Mouse (Mus musculus): ENCODE results near the gene Gm9945. TPM values are rescaled to one million over a fixed set of nuclear protein-coding genes. Genes with fewer than 3 reads are reported as not detected.
A peak's percentile ranks its signal among the peaks of the same experiment; 100 is the strongest.

Gm9945 gene
- not detected in 2 replicates for polyA plus RNA-seq (2015; fragmentation: Nextera tagmentation; extraction: Ambion mirVana)

DNA sequence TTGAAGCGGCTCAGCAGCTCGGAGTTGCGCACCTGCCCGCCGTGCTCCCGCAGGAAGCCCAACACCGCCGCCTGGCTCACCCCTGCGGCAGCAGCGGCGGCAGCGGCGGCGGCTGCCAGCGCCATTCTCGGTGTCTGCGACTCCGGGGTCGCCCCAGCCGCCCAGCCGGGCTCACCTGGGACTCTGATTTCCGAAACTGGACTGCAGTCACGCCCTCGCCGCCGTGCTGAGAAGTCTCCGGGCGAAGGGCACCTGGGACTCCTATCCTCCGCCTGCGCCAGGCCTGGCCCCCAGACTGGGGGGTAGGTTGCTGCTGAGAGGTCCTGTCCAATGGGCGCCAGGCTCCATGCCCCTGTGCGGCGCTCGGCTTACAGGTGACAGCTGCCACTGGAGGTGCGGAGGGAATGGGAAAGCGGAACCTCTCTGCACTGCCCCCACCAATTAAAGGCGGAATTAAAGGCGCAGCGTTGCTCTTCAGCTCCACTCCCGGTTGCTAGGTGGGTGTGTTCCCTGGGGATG is at the start of gene Gm9945, which contains the start of gene Sowaha:
Gene Gm9945, plus strand, starts transcription at position 384 of the 519 bp plus-strand sequence.
Gene Sowaha, minus strand, starts transcription at position 492 of the 519 bp plus-strand sequence.
- H3K36me3 ChIP-seq, result no peaks in the 10 kb centered on the region
- H3K4me1 ChIP-seq (replicated peaks), result peaks cover 21% of the 10 kb centered on the region
- peak within 1 kb of the TSS; percentile 29 for H3K9ac ChIP-seq
- WGBS, result 3% methylated on average over 40 of the region's 40 CpGs
- H3K4me2 ChIP-seq (replicated peaks), result peak within 1 kb of the TSS; percentile 86
- H3K27me3 ChIP-seq (replicated peaks), result peaks cover 52% of the 10 kb centered on the region
- ATAC-seq, result peak; percentile 82
- peak within 1 kb of the TSS; percentile 43 for H3K4me3 ChIP-seq (replicated peaks)
- no peak within 1 kb of the TSS for H3K27ac ChIP-seq
- no peaks in the 10 kb centered on the region for H3K9me3 ChIP-seq

DNA sequence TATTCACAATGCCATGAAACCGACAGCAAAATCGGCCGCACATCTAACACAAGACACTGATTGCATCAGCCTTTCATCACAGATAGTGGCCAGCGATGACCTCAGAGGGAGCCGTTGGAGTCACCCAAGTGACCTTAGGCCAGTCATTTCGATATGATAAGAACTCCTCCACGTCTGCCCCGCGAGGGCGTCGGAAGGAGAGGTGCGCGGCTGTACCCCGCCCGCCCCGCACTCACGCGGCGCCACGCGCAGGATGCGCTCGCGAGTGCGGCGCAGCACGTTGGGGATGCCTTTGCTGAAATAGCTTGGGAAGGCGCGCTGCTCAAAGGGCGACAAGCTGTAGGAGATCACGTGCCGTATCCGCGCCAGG is 49.7 kb upstream of the Gm9945 start:
- Histone ChIP-seq H3K9me3 (no peaks in the 10 kb centered on the region), H3K4me3 (replicated peaks) (peak overlapping the region; percentile 90), H3K27me3 (replicated peaks) (no peaks in the 10 kb centered on the region), H3K27ac (peak overlapping the region; percentile 85), H3K4me2 (replicated peaks) (peak overlapping the region; percentile 78), H3K4me1 (replicated peaks) (peaks cover 8% of the 10 kb centered on the region; the same call in 1 of the 2 replicates), H3K36me3 (peaks cover 9% of the 10 kb centered on the region; the same call in 1 of the 2 replicates), H3K9ac (peak overlapping the region; percentile 91)
- ATAC-seq, result no peak
- under 1% methylated on average over 34 of the region's 34 CpGs for WGBS

DNA sequence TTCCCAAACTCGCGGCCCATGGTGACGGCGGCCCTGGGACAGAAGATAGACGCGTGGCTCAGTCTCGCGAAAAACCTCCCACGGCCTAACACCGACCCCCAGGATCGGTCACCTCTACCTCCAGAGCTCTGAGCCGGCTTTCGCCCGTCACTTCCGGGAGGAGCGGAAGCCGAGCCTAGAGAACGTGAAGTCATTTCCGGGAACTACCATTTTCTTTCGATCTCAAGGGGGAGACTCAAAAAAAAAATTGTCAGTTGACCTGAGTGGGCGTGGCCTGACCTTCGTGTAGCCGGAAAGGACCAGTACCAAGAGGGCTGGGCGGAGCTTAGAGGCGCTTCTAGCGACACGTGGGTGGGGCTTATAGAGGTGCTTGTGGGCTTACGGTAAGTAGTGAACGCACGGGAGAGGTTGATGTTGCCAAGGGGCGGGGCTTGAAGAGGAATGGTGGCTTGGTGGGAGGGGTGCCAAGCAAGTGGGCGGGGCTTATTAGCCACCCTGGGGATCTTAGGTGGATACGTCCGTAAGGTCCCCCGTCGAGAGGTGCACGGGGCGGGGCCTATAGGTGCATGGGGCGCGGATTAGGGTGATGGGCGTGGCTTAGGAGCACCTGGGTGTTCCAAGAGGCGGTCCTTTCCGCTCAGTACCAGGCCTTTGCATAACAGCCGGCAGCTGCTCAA is 49.2 kb upstream of the Gm9945 start, which contains the start of the genes Uqcrq and Gdf9:
Gene Uqcrq, minus strand, starts transcription at position 162 of the 677 bp plus-strand sequence.
Gene Gdf9, plus strand, starts transcription at position 354 of the 677 bp plus-strand sequence.
- peaks cover 9% of the 10 kb centered on the region; the same call in 1 of the 2 replicates for H3K36me3 ChIP-seq
- ATAC-seq, result peak; percentile 96
- peaks cover 8% of the 10 kb centered on the region; the same call in 1 of the 2 replicates for H3K4me1 ChIP-seq (replicated peaks)
- H3K27ac ChIP-seq, result peak within 1 kb of the TSS; percentile 85
- H3K27me3 ChIP-seq (replicated peaks), result no peaks in the 10 kb centered on the region
- peak within 1 kb of the TSS; percentile 91 for H3K9ac ChIP-seq
- H3K4me2 ChIP-seq (replicated peaks), result peak within 1 kb of the TSS; percentile 78
- peak within 1 kb of the TSS; percentile 90 for H3K4me3 ChIP-seq (replicated peaks)
- H3K9me3 ChIP-seq, result no peaks in the 10 kb centered on the region
- under 1% methylated on average over 44 of the region's 44 CpGs for WGBS

DNA sequence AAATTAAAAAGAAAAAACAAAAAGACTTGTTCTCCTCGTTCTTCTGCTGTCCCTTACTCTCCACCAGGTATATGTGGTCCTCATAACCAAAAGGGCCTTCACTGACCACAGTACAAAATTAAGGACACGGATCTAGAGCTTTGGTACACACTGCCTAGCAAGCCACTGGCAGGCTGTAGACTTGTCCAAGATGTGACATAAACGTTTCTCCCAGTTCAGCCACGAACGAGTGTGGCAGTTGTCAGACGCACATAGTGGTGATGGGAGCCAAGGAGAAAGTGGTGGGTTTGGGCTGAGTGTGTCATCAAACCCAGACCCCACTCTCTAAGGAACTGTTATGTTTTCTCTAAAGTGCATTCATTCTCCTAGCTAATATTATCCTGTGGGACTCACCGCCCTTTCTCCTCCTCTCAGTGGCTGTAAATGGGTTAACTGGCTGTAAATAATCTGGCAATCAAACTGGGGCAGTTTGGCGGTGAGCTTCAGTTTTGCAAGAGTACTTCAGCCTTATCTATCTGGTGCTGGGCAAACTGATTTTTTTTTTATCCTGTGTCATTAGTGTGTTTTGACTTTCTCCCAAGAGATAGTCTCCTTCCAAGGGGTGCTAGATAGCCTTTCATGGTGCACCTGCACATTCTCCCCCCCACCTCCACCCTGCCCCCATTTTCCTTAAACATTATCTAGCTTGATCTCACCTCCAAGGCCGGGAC is 48.5 kb upstream of the Gm9945 start:
- peaks cover 9% of the 10 kb centered on the region; the same call in 1 of the 2 replicates for H3K36me3 ChIP-seq
- H3K4me2 ChIP-seq (replicated peaks), result peak overlapping the region; percentile 78
- ATAC-seq, result peak; percentile 53
- 0 out of 2 replicates have a peak overlapping the region, but pooled peaks have one; percentile 9 for H3K9ac ChIP-seq
- H3K4me3 ChIP-seq (replicated peaks), result peak overlapping the region; percentile 90
- H3K4me1 ChIP-seq (replicated peaks), result peaks cover 8% of the 10 kb centered on the region; the same call in 1 of the 2 replicates
- H3K27ac ChIP-seq, result peak overlapping the region; percentile 68
- no peaks in the 10 kb centered on the region for H3K9me3 ChIP-seq
- no peaks in the 10 kb centered on the region for H3K27me3 ChIP-seq (replicated peaks)
- 10% methylated on average over 9 of the region's 9 CpGs for WGBS

DNA sequence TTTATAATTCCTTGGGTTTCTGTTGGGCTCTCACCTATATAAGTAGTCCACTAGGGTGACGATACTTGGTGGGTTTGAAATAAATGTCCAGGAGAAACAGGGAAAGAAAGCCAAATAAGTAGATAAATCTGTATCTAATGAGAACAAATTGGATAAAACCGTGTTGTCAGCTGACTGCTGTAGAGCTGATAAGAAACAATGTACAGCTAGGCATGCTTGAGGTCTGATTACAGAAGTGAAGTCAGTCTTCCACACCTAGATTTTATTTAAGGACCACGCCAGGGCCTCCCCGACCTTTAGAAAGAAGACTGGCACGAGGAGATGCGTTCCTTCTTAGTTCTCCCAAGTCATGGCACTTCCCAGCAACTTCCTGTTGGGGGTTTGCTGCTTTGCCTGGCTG is 46.9 kb upstream of the Gm9945 start:
- Histone ChIP-seq H3K27ac (no peak overlapping the region), H3K36me3 (peaks cover 9% of the 10 kb centered on the region; the same call in 1 of the 2 replicates), H3K9ac (no peak overlapping the region), H3K4me1 (replicated peaks) (peaks cover 8% of the 10 kb centered on the region; the same call in 1 of the 2 replicates), H3K4me3 (replicated peaks) (no peak overlapping the region), H3K27me3 (replicated peaks) (no peaks in the 10 kb centered on the region), H3K9me3 (no peaks in the 10 kb centered on the region), H3K4me2 (replicated peaks) (no peak overlapping the region)
- no peak for ATAC-seq
- WGBS, result 61% methylated on average over 6 of the region's 6 CpGs

DNA sequence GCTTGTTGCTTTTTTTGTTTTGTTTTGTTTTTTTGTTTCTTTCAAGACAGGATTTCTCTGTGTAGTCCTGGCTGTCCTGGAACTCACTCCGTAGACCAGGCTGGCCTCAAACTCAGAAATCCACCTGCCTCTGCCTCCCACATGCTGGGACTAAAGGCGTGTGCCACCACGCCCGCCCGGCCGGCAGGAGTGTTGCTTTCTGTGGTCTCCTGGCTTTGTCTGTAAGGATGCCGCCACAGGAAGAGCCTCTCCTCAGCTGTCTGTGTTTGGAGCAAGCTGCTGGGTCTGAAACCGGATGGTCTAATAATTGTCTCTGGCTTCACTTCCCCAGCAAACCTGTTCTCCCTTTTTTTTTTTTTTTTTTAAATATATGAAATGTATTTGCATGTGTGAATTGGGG is 44.5 kb upstream of the Gm9945 start:
- H3K4me1 ChIP-seq (replicated peaks), result peaks cover 3% of the 10 kb centered on the region; the same call in 1 of the 2 replicates
- H3K4me2 ChIP-seq (replicated peaks), result no peak overlapping the region
- no peak overlapping the region for H3K4me3 ChIP-seq (replicated peaks)
- ATAC-seq, result no peak
- H3K9me3 ChIP-seq, result no peaks in the 10 kb centered on the region
- WGBS, result 79% methylated on average over 8 of the region's 8 CpGs
- no peak overlapping the region for H3K27ac ChIP-seq
- no peaks in the 10 kb centered on the region for H3K36me3 ChIP-seq
- H3K9ac ChIP-seq, result no peak overlapping the region
- no peaks in the 10 kb centered on the region for H3K27me3 ChIP-seq (replicated peaks)

DNA sequence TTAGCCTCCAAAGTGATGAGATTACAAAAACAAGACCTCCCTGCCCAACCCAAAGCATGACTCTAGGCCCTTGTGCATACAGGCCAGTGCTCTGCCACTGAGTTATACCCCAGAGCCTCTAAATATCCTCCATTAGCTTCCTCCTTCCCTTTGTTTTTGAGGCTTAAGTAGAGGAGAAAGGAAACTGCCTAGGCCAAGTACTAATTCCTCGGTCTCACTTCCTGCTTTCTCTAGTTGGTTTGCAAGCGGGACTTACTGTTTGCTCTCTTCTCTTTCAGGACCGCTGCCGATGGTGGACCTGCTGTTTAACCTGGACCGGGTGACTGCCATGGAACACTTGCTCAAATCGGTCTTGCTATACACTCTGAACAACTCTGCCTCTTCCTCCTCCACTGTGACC is 43.6 kb upstream of the Gm9945 start:
- no peaks in the 10 kb centered on the region for H3K9me3 ChIP-seq
- H3K27me3 ChIP-seq (replicated peaks), result no peaks in the 10 kb centered on the region
- H3K9ac ChIP-seq, result no peak overlapping the region
- ATAC-seq, result no peak
- no peak overlapping the region for H3K27ac ChIP-seq
- no peak overlapping the region for H3K4me2 ChIP-seq (replicated peaks)
- H3K4me3 ChIP-seq (replicated peaks), result no peak overlapping the region
- no peaks in the 10 kb centered on the region for H3K36me3 ChIP-seq
- peaks cover 2% of the 10 kb centered on the region; the same call in 1 of the 2 replicates for H3K4me1 ChIP-seq (replicated peaks)
- 84% methylated on average over 6 of the region's 6 CpGs for WGBS

DNA sequence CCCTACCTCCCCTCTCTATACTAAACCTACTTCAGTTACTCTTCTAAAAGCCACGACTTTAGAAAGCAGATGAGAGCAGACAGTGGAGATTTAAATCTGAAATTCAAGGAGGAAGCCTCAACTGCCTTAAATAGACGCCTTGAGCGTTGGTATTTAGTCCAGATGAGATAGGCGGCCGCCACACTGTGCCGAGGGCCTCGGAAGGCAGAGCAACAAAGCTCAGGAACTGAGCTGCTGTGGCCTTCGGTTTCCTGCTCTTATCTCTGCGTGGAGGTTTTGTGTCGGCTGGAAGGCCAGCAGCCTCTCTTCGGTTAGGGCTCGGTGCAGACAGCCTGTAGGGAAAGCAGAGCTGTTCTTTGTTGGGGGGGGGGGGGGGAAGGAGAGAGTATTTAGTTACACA is 38.0 kb upstream of the Gm9945 start:
- H3K4me3 ChIP-seq (replicated peaks), result no peak overlapping the region
- no peak overlapping the region for H3K9ac ChIP-seq
- 0 out of 2 replicates have a peak, but pooled peaks have one; percentile 51 for ATAC-seq
- no peak overlapping the region for H3K27ac ChIP-seq
- H3K36me3 ChIP-seq, result no peaks in the 10 kb centered on the region
- no peaks in the 10 kb centered on the region for H3K9me3 ChIP-seq
- H3K27me3 ChIP-seq (replicated peaks), result no peaks in the 10 kb centered on the region
- H3K4me1 ChIP-seq (replicated peaks), result no peaks in the 10 kb centered on the region
- H3K4me2 ChIP-seq (replicated peaks), result no peak overlapping the region
- WGBS, result 24% methylated on average over 12 of the region's 12 CpGs

DNA sequence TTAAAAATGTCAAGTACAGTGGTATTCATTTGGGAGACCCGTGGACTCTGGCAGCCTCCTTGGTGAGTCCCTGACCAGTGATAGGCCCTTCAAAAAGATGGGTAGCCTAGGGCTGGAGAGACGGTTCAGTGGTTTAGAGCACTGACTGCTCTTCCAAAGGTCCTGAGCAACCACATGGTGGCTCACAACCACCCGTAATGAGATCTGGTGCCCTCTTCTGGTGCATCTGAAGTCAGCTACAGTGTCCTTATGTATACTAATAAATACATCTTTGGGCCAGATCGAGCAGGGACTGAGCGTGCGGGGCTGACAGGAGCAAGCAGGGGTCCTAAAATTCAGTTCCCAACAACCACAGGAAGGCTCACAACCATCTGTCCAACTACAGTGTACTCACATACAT is 36.1 kb upstream of the Gm9945 start:
- H3K9me3 ChIP-seq, result no peaks in the 10 kb centered on the region
- 34% methylated on average over 6 of the region's 6 CpGs for WGBS
- ATAC-seq, result 0 out of 2 replicates have a peak, but pooled peaks have one; percentile 42

DNA sequence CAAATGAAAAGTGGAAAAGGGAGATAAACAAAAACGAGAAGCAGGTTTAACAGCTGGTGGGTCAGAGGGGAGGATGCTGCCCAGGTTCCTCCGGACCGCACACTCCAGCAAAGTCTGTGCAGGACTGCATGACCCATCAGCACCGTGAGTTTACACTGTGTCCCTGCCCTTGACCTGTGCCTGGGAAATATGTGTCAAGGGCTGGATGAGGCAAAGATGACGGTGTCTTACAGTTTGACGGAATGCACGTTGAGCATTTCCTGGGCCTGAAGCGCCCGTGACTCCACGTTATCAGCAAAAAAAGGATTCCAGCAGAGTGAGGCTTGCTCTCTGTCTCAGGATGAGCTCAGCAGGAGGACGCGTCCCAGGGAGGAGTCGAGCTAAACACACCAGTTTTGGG is 34.4 kb upstream of the Gm9945 start:
- H3K4me3 ChIP-seq (replicated peaks), result no peak overlapping the region
- H3K27me3 ChIP-seq (replicated peaks), result no peaks in the 10 kb centered on the region
- H3K27ac ChIP-seq, result no peak overlapping the region
- WGBS, result 61% methylated on average over 13 of the region's 13 CpGs
- no peak overlapping the region for H3K9ac ChIP-seq
- H3K4me2 ChIP-seq (replicated peaks), result no peak overlapping the region
- H3K9me3 ChIP-seq, result no peaks in the 10 kb centered on the region
- no peak for ATAC-seq
- H3K4me1 ChIP-seq (replicated peaks), result 0 out of 2 replicates have a peak, but pooled peaks cover 4% of the 10 kb centered on the region
- H3K36me3 ChIP-seq, result no peaks in the 10 kb centered on the region

More for the DNA sequence above, 36.1 kb upstream of the Gm9945 start:
- no peak overlapping the region for H3K9ac ChIP-seq
- H3K4me3 ChIP-seq (replicated peaks), result no peak overlapping the region
- H3K4me1 ChIP-seq (replicated peaks), result no peaks in the 10 kb centered on the region
- H3K27ac ChIP-seq, result no peak overlapping the region
- H3K27me3 ChIP-seq (replicated peaks), result no peaks in the 10 kb centered on the region
- no peak overlapping the region for H3K4me2 ChIP-seq (replicated peaks)
- no peaks in the 10 kb centered on the region for H3K36me3 ChIP-seq

DNA sequence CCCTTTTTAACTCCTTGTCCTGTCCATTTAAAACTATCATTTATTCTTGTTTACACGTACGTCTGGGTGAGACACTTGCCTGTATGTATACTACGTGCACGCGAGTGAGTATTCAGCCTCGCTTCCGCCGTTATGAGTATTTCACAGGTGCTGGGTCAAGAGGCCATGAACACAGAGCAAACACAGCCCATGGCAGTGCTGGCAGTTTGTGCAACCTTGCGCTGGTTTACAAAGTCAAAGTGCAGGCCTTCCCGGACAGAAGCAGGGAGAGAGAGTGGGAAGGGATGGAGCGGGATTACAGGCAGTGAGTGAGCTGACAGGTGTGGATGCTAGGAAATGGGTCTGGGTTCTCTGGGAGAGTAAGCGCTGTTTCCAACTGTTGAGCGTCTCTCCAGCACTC is 33.8 kb upstream of the Gm9945 start:
- no peak overlapping the region for H3K4me2 ChIP-seq (replicated peaks)
- WGBS, result 65% methylated on average over 13 of the region's 13 CpGs
- no peak overlapping the region for H3K27ac ChIP-seq
- H3K36me3 ChIP-seq, result no peaks in the 10 kb centered on the region
- no peak for ATAC-seq
- H3K9me3 ChIP-seq, result no peaks in the 10 kb centered on the region
- H3K27me3 ChIP-seq (replicated peaks), result no peaks in the 10 kb centered on the region
- H3K4me1 ChIP-seq (replicated peaks), result peaks cover 10% of the 10 kb centered on the region; the same call in 1 of the 2 replicates
- H3K9ac ChIP-seq, result no peak overlapping the region
- no peak overlapping the region for H3K4me3 ChIP-seq (replicated peaks)

DNA sequence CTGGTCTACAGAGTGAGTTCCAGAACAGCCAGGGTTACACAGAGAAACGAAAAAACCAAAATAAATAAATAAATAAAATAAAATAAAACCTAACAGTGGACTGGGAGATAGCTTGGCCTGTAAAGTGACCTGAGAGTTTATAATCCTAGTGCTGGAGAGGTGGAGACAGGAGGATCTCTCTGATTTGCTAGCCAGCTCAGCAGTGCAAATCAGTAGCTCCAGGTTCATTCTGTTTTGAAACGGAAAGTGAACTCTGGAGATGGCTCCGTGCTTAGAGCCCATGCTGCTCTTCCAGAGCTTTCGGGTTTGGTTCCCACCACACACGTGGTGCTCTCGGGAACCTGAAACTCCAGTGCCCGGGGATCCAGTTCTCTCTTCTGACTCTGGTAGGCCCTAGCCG is 32.0 kb upstream of the Gm9945 start:
- no peak for ATAC-seq
- no peaks in the 10 kb centered on the region for H3K27me3 ChIP-seq (replicated peaks)
- WGBS, result 90% methylated on average over 8 of the region's 8 CpGs

More for the DNA sequence above, 32.0 kb upstream of the Gm9945 start:
- Histone ChIP-seq H3K36me3 (no peaks in the 10 kb centered on the region), H3K9ac (no peak overlapping the region), H3K4me2 (replicated peaks) (no peak overlapping the region), H3K4me1 (replicated peaks) (peaks cover 11% of the 10 kb centered on the region; the same call in 1 of the 2 replicates), H3K27ac (no peak overlapping the region), H3K4me3 (replicated peaks) (no peak overlapping the region), H3K9me3 (no peaks in the 10 kb centered on the region)
